Mouse (Mus musculus) mouse embryonic stem cell (cell line): Measurements from ENCODE around the gene Vash1.

Source experiments
- in situ Hi-C, 2 experiments: fragments of 300-500 bp; cut with MboI; formaldehyde crosslinking; loops; 1 replicate in 1 of 2; 3 replicates in 1 of 2; pipeline ENCODE4 v1.14.3; 2019 to 2020; ENCODE audit warnings: low sequenced_read_pairs in 2 of 2, low pct_unique_long_range_greater_than_20kb in 1 of 2, mixed read lengths in 1 of 2; ENCODE audit not compliant: unreplicated experiment in 1 of 2

Gene Vash1

DNA sequence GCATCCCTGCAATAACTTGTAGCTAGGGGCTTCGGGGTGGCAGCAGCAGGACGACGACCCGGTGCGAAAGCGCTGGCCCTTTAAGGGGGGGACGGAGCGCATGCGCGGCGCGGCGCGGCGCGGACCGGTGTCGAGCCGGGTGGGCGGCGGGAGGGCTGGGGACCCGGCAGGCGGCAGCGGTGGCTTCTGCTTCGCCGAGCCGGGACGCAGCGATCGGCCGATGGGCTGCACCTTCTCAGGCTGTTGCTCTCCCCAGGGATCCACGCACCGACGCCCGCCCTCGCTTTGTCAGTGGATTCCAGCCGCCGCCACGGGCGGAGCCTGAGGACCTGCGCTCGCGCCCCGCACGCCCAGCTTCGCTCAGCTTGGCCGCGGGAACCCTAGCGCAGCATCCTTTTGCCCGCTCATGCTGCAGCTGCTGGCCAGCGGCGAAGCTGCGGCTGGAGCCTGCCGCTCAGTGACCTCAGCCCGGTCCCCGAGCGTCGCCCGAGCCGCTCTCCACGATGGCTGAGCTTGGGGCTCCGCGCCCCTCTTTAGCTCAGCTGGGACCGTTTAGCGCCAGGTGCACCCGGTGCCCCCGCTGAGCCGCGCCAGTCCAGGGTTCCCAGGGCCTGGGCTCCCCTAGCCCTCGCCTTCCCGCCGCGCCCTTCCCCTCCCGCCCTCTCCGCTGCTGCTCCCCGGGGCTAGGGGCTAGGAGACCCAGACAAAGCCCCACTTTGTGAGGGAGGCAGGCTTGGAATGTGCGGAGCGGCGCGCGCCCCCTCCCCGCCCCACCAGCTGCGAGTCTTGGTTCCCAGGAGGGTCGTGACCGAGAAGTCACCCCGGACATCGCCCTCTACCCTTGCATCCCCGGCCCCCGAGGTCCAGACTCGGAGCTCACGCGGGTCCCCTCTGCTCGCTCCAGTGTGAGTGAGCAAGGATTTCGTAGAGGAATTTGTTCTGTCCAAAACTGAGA, at the start of gene Vash1:
Gene Vash1, plus strand, starts transcription at position 110 of the 955 bp plus-strand sequence.
- in situ Hi-C loops: no loop called here

DNA sequence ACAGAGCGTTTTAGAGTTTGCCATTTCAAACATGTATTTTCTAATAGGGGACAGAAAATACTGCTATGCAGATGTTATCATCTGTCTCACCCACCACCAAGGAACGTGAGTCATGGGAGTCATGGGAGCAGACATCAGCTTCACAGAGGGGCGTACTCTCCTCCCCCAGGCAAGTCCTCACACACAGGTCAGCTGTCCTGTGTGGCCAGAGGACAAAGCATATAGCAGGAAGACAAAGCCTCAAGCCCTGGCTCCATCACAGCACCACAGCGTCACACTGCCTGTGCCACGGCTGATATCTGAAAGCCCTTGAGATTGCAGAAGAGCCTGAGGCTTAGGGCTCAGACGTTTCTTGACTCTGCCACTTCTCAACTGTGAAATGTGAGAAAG, 49.7 kb upstream of the Vash1 start:
- in situ Hi-C loops: no loop called here

DNA sequence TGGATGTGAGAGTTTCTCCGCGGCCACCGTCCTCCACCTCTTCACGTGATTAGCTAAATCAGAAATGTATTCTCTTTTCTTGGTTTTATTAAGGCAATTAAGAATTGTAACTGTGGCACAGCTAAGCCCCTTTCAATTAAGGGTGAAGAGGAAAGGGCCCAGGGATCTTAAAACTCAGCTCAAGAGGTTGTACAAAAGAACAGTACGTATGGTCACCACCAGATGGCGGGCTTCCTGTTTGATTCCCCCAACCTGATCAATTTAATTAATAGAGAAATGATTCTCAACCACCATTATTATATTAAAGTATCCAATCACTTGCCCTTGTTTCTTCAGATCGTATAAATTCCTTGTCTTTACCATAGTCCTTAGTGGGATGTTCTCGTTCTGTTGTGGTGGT, 36.7 kb upstream of the Vash1 start:
- in situ Hi-C loops: no loop called here

DNA sequence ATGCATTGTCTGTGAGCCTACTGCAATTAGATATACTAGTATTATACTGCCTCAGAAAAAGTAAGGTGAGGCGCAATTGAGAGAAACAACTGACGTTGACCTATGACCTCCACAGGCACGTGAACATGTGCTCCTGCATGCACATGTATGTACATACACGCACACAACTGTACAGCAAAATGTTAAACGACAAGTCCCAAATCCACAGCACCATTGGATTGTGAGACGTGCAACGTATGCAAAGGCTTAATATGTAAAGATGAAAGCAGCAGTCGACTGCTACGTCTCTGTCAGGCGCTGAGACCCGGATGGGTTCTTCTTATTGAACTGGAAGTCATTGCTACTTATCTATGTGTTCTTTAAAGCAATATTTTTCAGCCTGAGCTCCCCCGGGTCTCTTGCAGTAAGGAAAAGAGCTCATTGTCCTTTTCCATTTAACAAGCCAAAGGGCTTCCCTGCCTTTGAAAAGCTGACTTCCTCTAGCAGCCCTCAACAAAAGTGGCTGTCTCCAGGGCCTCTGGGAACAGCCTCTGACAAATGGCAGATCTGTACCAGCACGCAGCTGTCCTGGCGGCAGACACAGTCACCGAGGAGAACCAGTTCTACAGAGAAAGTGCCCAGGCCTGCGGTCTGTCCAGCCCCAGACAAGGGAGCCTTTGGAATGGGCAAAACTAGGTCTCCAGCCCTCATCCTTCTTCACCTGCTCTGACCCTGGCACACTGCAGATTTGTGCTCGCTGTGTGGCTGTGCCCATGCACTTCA, 33.8 kb upstream of the Vash1 start:
- in situ Hi-C loops: no loop called here

DNA sequence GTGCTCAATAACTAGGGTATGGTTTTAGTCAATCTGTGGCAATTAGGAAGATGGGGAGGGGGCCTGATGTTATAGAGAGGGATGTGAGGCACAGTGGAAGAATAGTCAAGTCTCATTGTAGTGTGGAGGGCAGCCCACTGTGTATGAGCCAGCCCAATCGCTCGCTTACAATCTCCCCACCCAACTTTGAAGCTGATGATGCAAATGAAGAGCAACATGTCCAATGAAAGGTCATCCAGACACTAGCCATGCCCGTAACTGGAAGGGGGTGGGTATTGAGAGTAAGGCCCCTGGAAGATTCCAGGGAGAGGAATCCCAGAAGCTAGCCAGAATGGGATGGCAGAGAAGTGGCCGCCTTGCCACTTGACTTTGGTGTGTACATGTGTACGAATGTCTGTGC, 33.0 kb upstream of the Vash1 start:
- in situ Hi-C loops: no loop called here

DNA sequence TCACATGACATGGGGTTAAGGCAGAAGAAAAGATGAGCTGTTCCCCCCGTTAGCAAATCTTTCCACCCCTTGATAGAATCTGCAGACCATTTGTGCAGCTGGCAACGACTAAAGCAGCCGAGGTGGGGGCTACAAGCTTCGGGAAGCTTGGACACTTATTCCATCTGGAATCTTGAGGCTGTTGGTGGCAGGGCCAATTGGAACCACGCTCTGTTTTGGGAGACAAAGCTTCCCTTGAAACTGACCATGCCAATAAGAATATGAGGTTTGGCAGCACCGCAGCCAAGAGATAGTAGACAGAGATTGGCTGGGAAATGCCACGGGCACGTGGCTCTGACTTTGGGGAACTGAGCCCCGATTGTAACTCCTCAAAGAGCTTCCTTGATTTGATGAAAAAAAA, 31.7 kb upstream of the Vash1 start:
- in situ Hi-C loops: no loop called here

DNA sequence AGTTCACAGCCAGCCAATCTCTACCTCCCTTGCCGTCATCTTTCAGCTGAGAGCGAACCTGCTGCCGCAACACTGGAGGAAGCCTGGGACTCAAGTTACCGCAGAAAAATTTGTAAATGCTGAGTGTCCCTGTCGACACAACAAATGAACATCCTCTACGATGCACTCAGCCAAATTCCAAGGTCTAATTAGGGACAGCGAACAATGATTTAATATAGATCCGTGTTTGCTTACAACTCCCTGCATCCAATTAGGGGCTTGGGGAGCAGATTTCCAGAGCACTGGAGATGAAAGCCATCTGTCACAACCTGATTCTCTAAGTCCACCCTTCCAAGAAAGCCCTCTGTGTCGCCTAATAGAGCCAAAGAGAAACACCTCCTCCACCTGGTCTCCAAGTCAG, 31.2 kb upstream of the Vash1 start:
- in situ Hi-C loops: no loop called here

DNA sequence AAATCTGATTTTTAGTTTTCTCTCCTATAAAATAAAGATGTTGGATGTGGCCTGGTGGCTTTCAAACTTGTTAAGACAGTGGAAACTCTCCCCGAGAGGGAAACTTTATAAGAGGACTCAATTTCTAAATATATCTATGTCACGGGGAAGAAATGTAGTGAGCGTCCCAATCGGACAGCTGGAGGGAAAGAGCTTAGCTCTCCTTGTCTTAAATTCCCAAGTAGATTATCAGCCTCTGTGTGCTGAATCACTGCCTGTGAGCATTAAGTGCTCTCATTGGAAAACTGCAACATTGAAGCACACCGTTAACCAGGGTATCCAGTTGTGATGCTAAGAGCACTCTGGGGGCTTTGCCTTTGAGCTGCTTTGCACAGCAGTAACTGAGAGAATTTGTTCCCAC, 30.8 kb upstream of the Vash1 start:
- in situ Hi-C loops: no loop called here

DNA sequence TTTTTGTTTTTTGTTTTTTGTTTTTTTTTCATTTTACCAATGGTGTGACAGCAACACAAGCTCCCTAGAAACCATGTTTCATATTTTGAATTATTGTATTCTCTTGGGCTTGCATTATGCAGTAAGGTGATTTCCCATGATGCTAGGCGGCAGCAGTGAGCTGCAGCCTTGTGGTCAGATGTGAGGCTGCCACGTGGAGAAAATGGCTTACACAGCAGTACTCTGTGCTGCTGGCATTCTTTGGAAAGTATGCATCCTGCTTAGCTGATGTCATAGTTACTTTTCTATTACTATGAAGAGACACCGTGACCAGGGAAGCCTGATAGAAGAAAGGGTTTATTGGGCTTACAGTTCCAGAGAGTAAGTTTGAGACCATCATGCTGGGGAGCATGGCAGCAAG, 30.0 kb upstream of the Vash1 start:
- in situ Hi-C loops: no loop called here

DNA sequence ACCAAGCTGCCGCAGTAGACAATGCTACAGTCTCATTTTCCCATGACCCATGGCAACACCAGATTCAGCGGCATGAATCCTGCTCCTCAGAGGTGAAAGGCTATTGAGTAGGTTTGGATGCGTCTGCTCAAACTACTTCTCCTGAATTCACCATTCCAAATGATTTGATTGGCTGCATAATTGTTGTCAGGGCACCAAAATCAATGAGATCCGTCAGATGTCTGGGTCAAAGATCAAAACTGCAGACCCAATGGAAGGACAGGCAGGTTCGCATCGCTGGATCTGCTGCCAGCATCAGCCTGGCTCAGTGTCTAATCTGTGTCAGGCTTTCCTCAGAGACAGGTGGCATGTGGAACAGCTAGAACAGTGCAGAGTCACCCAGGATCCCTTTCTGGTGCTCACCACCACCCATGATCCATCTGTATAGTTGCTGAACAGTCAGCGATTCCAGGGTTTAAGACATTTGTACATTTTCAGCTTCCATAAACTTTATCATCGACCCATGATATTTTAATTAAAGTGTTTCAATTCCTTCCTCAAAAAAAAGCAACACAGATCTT, 27.1 kb upstream of the Vash1 start:
- in situ Hi-C loops: no loop called here

DNA sequence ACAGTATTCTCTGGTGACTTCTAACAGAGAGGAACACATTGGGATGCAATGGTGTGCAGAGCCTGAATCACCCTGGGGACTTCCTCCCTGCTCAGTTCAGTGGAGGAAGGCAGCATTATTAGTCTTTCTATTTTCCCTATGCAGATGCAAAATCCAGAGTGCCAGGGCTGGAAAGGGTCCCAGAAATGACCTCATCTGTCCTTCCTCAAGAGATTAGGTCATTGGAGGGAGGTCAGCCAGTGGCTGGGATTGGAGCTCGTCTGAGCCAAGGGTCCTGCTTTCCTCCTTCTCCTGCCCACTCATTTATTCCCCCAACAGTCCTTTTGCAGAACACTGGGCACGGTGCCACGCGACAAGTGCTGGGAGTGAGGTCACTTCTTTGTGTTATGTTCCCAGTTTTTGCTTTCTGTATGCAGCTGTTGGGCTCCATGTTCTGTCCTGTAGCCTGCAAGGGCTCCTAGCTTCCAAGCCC, 25.9 kb upstream of the Vash1 start:
- in situ Hi-C loops: no loop called here

DNA sequence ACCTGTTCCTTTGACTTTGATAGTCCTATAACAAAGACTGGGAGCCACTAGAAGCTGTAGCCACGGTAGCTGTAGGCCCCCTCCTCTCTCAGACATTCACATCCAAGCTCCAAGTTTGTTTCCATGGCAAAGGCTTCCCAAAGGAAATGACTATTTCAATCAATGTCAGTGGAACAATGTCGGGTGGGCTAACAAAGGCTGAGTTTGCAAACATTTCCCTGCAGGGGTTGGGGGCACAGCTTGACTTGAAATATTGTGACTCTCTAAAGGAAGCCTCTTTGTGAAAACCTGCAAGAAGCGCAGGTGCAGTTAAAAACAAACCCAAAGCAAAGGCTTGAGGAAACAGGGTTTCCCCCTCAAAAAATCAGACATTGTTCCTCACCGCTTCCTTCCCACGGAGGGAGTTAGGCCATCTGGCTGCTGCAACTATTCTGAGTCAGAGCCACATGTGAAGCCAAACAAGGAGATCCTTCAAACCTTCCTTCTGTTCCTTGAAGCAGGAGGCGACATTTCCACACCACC, 19.0 kb upstream of the Vash1 start:
- in situ Hi-C loops: no loop called here

DNA sequence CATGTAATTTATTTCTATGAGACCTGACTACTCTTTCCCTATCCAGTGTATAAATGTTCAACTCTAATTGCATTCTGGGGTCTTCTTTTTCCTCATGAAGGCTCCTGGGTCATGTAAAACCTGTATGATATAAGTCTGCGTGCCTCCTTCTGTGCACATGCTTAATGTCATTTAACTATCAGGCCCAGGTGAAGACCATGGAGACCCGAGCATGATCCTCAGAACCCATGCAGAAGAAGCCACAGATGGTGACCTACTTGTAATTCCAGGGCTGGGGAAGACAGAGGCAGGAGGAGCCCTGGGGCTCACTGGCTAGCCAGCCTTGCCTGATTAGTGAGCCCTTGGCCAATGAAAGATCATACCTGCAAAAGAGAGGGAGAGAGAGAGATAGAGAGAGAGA, 18.0 kb upstream of the Vash1 start:
- in situ Hi-C loops: no loop called here

DNA sequence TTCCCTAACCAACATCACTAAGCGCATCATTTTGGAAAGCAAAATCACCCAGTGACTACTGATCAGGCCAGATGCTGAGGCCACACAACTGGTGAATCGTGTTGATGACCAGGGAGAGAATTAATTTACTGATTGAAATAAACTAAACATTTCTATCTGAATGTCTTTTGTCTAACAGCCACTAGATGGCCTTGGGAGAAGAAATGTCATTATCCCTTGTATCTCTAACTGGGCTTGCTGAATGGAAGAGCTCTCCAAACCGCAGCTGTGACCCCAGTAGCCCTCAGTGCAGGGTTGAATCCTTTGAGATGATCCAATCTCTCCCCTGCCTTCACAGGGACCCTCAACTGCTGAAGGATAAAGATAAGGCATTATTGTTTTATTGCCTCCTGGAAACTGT, 12.8 kb upstream of the Vash1 start:
- in situ Hi-C loops: no loop called here

DNA sequence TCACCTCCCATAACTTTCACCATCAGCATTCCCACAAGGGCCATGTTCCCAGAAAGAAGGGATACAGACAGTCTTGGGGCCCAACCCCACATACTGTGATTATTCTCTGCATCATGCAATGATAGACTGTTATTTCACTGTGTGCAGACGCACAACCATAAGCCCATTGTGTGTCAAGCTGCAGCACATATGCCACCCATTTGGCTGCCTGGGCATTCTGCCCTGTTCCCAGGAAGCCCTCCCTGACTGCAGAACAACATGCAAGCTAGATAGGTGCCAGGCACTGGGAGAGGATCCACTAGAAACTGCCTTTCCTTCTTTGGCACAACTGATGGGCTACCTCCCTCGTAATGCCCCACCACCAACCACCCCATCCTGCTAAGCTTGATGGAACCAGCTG, 10.1 kb upstream of the Vash1 start:
- in situ Hi-C loops: no loop called here

DNA sequence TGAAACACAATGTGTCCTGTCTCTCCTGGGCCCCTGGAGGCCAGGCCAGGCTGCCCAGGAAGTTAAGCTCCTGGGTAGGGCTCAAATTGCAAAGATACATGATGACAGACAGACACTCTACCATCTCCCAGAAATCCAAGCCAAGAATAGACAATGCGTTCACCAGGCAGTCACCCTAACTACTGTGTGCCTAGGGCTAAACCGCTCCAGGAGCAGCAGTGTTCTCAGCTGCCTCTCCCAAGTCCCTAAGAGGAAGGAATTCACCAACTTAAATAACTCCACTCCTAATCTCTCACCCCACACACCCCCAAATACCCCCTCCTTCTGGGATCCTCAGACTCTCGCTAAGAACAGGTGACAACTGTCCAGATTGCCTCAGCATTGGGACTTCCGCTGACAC, 6.4 kb upstream of the Vash1 start:
- in situ Hi-C loops: no loop called here

DNA sequence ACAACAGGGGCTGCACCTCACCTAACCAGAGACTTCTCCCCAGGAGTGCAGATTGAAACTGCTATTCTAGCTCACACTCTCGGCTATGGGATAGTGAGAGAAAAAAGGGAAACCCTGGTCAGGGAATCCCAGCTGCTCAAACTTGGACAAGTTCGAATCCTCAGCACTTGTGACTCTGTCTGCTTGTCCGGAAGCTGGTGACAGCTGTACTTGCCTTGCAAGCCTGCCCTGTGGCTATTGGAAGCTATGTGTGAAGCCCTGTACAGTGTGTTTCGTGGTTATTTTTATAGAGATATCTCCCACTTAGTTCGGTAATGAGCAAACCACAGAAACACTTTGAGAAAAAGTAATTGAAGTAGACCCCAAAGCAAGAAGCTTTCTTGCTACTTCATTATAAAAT, 6.0 kb upstream of the Vash1 start:
- in situ Hi-C loops: no loop called here

DNA sequence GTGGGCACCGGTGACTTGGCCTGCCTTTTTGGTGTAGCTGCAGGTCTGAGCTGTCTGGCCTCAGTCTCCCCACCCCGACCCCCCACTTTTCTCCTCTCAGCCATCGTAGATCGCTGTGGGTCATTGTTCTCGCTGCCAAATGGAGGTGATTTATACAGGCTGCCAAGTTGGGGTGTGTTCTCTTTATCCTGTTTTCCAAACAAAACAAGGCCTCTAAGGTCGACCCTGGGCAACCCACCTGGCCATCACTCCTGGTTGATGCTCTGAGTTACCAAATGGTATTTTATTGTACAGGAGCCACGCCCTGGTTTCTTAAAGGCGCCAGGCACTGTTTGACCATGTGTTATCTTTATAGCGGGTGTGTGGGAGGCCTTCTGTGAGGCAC, 1.0 kb downstream of the Vash1 start:
- in situ Hi-C loops: no loop called here

DNA sequence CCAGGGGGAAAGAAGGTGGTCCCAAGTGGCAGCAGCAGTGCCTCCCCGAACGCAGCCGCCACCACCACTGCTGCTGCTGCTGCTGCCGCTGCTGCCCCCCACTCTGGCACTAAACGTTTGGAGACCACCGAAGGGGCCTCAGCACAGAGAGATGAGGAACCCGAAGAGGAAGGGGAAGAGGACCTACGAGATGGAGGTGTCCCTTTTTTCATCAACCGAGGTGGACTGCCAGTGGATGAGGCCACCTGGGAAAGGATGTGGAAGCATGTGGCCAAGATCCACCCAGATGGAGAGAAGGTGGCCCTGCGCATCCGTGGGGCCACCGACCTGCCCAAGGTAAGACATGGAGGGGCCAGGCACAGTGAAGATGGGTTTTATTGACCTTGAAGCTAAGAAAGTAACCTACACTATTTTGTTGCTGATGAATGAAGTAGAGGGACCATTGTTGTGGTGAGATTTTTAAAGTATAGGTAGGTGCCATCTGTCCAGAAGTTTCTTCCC, 1.5 kb downstream of the Vash1 start:
- in situ Hi-C loops: no loop called here
